Mouse (Mus musculus) bone marrow macrophage, adult 2 months (primary cell): ENCODE data around the gene Zmynd8. TPM values are rescaled to one million over a fixed set of nuclear protein-coding genes. Genes with fewer than 3 reads are reported as not detected.

Experiments
- H3K27ac ChIP-seq: 2 replicates; pipeline ENCODE4 v1.5.1; 2012; ENCODE audit warnings: low read depth, low read length; ENCODE audit not compliant: insufficient read depth
- H3K4me1 ChIP-seq: 2 replicates; pipeline ENCODE4 v1.6.1; 2012; ENCODE audit warnings: low read length; ENCODE audit not compliant: control insufficient read depth, insufficient read depth
- H3K4me3 ChIP-seq: 2 replicates; pipeline ENCODE4 v1.5.1; 2012; ENCODE audit warnings: mild to moderate bottlenecking, low read length, moderate library complexity; ENCODE audit not compliant: insufficient read depth
- CTCF ChIP-seq: IDR thresholded peaks from 2 replicates; pipeline ENCODE4 v1.5.1; 2012; ENCODE audit warnings: low read depth, mild to moderate bottlenecking, low read length, moderate library complexity
- POLR2A ChIP-seq: IDR thresholded peaks from 2 replicates; pipeline ENCODE4 v1.6.1; 2012; ENCODE audit warnings: mild to moderate bottlenecking, low read depth, low read length, borderline replicate concordance
- polyA plus RNA-seq: library from polyadenylated mRNA; stranded (reverse); fragments of >200 nt; gene quantifications from 2 replicates; pipeline ENCODE4 v1.2.4, GENCODE M21; 2012; ENCODE audit not compliant: missing spikeins, insufficient read depth, insufficient read length

Zmynd8 gene
- polyA plus RNA-seq, 1 experiment = 99.5 TPM

DNA sequence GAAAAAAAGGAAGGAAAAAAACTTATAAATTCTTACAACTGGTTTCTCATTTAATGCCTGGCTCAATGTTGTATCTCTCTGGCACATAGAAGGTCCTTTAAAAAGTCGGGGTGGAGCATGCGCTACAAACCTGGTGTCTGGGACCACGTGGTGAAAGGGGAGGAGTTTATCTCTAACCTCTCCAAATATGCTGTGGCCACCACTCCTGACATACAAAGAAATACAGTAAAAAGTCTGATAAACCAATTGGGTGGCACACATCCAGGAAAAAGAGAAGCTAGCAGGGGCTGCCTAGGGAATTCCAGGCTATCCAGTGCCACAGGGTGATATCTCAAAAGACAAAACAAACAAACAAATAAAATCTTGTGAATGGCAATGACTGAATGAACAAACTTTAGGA is 1.1 kb upstream of the Zmynd8 start:
- Histone ChIP-seq H3K4me3 (no peak overlapping the region), H3K27ac (no peak overlapping the region), H3K4me1 (peaks cover 25% of the 10 kb centered on the region)
- TF ChIP-seq POLR2A (no peak), CTCF (no peak)

DNA sequence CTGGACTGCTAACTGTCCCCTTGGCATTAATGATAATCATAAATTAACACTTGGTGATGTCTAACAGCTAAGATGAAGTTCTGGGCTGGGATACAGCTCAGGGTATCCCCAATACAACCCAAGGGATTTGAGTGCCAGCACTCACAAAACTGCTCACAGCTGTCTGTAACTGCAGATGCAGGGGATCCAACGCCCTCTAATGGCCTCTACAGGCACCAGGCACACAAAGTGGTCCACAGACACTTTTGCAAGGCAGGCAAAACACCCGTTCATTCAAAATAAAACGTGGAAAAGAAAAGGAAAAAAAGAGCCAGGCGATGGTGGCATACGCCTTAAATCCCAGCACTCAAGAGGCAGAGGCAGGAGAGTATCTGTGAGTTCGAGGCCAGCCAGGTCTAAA is 658 bp upstream of the Zmynd8 start:
- TF ChIP-seq CTCF (0 out of 2 replicates have a peak, but pooled peaks have one; percentile 13), POLR2A (no peak)
- H3K4me3 ChIP-seq = no peak overlapping the region
- no peak overlapping the region for H3K27ac ChIP-seq
- peaks cover 25% of the 10 kb centered on the region for H3K4me1 ChIP-seq

DNA sequence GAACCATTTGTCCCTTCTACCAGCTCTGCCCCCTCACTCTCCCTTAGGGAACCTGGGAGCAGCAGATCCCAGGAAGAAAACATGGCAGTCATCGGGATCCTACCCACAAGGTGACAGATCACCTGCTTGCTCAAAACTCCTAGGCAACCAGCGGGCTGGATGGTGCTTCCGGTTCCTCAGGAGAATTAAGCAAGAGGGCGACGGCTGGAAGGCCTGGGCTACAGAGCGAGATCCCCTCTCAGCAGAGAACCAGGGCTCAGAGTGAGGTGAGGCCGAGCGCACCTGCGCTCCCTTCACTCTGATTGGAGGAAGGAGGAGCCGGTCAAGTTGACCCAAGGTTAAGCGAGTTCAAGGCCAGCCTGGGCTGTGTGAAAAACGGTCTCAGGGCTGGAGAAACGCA is 2.6 kb downstream of the Zmynd8 start:
- Histone ChIP-seq H3K27ac (no peak overlapping the region), H3K4me1 (peaks cover 20% of the 10 kb centered on the region), H3K4me3 (no peak overlapping the region)
- TF ChIP-seq CTCF (no peak), POLR2A (no peak)

DNA sequence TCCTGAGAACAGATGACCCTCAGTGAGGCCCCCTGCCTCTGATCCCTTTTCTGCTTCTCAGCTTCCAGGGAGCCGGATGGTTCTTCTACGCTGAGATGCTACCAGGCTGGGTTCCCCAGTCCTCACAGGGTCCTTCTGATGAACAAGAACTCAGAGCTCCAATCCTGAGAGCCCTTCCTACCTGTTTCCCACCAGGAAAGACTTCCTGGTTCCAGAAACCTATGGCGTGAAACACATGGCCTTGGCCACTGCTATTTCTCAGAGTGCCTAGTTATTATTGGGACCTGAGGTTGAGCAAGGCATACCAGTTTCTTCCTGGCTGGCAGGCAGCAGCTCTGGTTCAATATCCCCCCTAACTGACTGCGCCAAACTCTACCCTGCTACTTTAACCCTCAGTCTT is 3.1 kb downstream of the Zmynd8 start:
- no peak for TF ChIP-seq POLR2A
- no peak for TF ChIP-seq CTCF
- H3K4me3 ChIP-seq = no peak overlapping the region
- H3K4me1 ChIP-seq = peaks cover 15% of the 10 kb centered on the region
- no peak overlapping the region for H3K27ac ChIP-seq

DNA sequence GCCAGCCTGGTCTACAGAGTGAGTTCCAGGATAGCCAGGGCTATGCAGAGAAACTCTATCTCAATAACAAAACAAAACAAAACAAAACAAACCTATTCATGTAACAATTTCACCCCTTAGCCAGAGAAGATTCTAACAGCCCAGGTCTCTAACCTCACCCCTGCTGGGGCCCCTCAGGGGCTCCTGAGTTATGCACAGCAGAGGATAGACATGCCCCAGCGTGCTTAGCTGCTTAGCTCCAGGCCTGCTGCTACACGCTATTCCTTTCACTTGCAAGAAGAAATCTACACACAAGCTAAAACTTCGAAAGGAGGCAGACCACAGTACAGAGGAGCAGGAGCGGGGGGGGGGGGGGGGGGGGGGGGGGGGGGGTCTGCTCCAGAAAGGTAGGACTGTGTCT is 4.3 kb downstream of the Zmynd8 start:
- TF ChIP-seq CTCF (no peak), POLR2A (no peak)
- Histone ChIP-seq H3K4me3 (no peak overlapping the region), H3K27ac (no peak overlapping the region), H3K4me1 (peaks cover 9% of the 10 kb centered on the region)

DNA sequence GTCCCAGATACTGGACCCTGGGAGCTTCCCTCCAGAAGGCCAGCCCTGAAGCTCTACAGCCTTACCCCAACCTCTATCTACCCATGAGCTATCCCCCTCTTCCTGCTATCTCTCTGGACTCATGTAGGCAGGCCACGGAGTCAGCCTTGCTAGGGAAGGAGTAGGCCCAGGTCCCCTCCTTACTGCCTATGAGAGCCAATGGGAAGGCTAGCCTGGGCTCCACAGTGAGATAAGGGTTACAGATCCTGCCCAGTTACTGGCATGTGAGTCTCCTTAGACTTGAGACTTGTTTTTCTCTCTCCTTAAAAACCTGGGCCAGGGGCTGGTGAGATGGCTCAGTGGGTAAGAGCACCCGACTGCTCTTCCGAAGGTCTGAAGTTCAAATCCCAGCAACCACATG is 5.6 kb downstream of the Zmynd8 start:
- Histone ChIP-seq H3K4me3 (no peak overlapping the region), H3K27ac (no peak overlapping the region), H3K4me1 (peaks cover 15% of the 10 kb centered on the region)
- TF ChIP-seq CTCF = no peak
- TF ChIP-seq POLR2A = no peak

DNA sequence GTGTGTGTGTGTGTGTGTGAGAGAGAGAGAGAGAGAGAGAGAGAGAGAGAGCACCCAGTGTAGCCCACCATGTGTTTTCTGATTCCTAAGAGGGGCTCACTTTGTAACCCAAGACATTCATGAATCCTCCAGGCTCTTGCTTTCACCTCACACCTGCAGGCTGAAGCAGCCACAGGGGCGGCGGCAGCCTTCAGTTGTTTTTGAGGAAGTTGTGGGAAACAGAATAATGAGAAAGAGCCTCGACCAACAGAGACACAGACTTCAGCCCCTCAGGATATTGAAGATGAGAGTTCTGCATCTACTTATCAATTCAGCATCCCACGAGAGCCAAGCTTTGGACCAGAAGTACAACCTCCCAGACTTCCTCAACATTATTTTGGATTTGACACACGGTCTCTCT is 6.2 kb downstream of the Zmynd8 start:
- TF ChIP-seq CTCF = no peak
- no peak for TF ChIP-seq POLR2A
- H3K27ac ChIP-seq = no peak overlapping the region
- H3K4me1 ChIP-seq = peaks cover 19% of the 10 kb centered on the region
- no peak overlapping the region for H3K4me3 ChIP-seq

- no peak overlapping the region for H3K27ac ChIP-seq
- peaks cover 38% of the 10 kb centered on the region for H3K4me1 ChIP-seq
- TF ChIP-seq CTCF (no peak), POLR2A (no peak)
Observed at GRCm38 (mm10) chr2:165890401-165890800, 8.4 kb downstream of the Zmynd8 start.

GRCm38 (mm10) chr2:165889874-165890273 is 8.9 kb downstream of the Zmynd8 start:
- TF ChIP-seq POLR2A (no peak), CTCF (no peak)
- no peak overlapping the region for H3K4me3 ChIP-seq
- H3K4me1 ChIP-seq = peaks cover 38% of the 10 kb centered on the region
- H3K27ac ChIP-seq = no peak overlapping the region

More at GRCm38 (mm10) chr2:165890401-165890800, 8.4 kb downstream of the Zmynd8 start:
- no peak overlapping the region for H3K4me3 ChIP-seq

DNA sequence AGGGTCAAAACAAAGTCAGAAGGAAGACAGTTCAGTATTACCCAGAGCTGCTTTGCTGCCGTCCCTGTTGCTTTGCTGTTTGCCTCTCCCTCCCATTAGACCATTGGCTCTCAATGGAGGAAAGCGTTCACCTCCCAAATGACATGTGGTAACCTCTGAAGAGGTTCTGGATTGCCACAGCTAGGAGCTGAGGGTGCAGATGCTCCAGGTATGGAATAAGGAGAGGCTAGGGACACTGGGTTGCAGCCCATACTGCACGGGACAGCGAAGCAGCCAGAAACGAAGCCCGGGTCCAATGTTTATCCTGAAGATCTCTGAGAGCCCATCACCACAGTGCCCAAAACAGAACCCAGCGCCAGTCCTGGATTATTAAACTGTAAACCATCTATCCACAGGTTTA is 9.6 kb downstream of the Zmynd8 start:
- TF ChIP-seq CTCF (no peak), POLR2A (no peak)
- H3K4me3 ChIP-seq = no peak overlapping the region
- peak overlapping the region; percentile 90 for H3K27ac ChIP-seq
- H3K4me1 ChIP-seq = peaks cover 40% of the 10 kb centered on the region

DNA sequence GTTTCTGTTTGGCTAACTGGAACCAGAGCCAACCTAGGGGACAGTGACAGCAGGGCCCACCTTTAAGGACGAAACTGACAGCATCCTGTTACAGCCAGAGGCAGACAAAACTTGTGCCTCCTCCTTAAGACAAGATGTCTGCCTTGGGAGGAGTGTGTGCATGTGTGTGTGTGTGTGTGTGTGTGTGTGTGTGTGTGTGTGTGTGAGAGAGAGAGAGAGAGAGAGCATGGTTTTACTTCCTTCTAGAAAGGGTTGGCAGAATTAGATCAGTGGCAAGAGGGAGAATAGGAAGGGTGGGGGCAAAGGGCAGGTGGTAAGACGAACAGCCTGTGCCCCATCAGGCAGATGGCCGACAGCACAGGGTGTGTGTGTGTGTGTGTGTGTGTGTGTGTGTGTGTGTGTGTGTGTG is 10.0 kb downstream of the Zmynd8 start:
- no peak for TF ChIP-seq POLR2A
- TF ChIP-seq CTCF = no peak
- H3K27ac ChIP-seq = peak overlapping the region; percentile 90
- H3K4me1 ChIP-seq = peaks cover 40% of the 10 kb centered on the region
- peak overlapping the region; percentile 7; the same call in 1 of the 2 replicates for H3K4me3 ChIP-seq

- Histone ChIP-seq H3K4me3 (peak overlapping the region; percentile 7; the same call in 1 of the 2 replicates), H3K27ac (peak overlapping the region; percentile 90), H3K4me1 (peaks cover 40% of the 10 kb centered on the region)
- TF ChIP-seq POLR2A = no peak; the same call in 1 of the 2 replicates
- no peak for TF ChIP-seq CTCF
Observed at GRCm38 (mm10) chr2:165888396-165888795, 10.4 kb downstream of the Zmynd8 start.
